Mouse (Mus musculus) embryonic facial prominence, embryonic 14.5 days (tissue): Measurements from ENCODE around the gene Cby3. TPM values are rescaled to one million over a fixed set of nuclear protein-coding genes. Genes with fewer than 3 reads are reported as not detected.

Experiments
- ATAC-seq: fragments of 200-750 bp; cut with Nextera tagmentation; 2 replicates; pipeline ENCODE4 v1.8.0; 2017; ENCODE audit warnings: low read depth, moderate number of reproducible peaks, moderate TSS enrichment
- DNase-seq: peaks from one replicate; pipeline ENCODE4 v3.0.0-alpha.2; 2015; ENCODE audit warnings: low spot score
- H3K27ac ChIP-seq: fragments of 300-500 bp; sonication (generic); replicated peaks from 2 replicates; pipeline ENCODE4 v1.5.1; 2014; ENCODE audit warnings: low read depth, mild to moderate bottlenecking, low read length, moderate library complexity
- H3K27me3 ChIP-seq: fragments of 300-500 bp; sonication (generic); replicated peaks from 2 replicates; pipeline ENCODE4 v1.6.1; 2014; ENCODE audit warnings: low read length; ENCODE audit not compliant: control insufficient read depth, insufficient read depth
- H3K36me3 ChIP-seq: fragments of 300-500 bp; sonication (generic); 2 replicates; pipeline ENCODE4 v1.6.1; 2014; ENCODE audit warnings: low read length, mixed read lengths; ENCODE audit not compliant: control insufficient read depth, insufficient read depth
- H3K4me1 ChIP-seq: fragments of 300-500 bp; sonication (generic); 2 replicates; pipeline ENCODE4 v1.6.1; 2014; ENCODE audit warnings: antibody characterized with exemption, low read length; ENCODE audit not compliant: control insufficient read depth, insufficient read depth
- H3K4me2 ChIP-seq: fragments of 300-500 bp; sonication (generic); 2 replicates; pipeline ENCODE4 v1.6.1; 2014; ENCODE audit warnings: low read depth, mild to moderate bottlenecking, low read length, moderate library complexity, mixed read lengths
- H3K4me3 ChIP-seq: fragments of 300-500 bp; sonication (generic); 2 replicates; pipeline ENCODE4 v1.5.1; 2014; ENCODE audit warnings: low read depth, mild to moderate bottlenecking, low read length
- H3K9ac ChIP-seq: fragments of 300-500 bp; sonication (generic); 2 replicates; pipeline ENCODE4 v1.6.1; 2014; ENCODE audit warnings: low read depth, mild to moderate bottlenecking, low read length, moderate library complexity, mixed read lengths
- H3K9me3 ChIP-seq: fragments of 300-500 bp; sonication (generic); 2 replicates; pipeline ENCODE4 v1.6.1; 2016; ENCODE audit warnings: low read length; ENCODE audit not compliant: control insufficient read depth
- WGBS: fragments of 180-500 bp; shearing (Covaris S2); extraction: QIAGEN DNeasy Blood & Tissue Kit; methylation state at CpG from one replicate; pipeline ENCODE4 v1.1.7; 2014; 5-methylcytosine and 5-hydroxymethylcytosine counted together
- polyA plus RNA-seq: library from polyadenylated mRNA; unstranded; fragments of >200 nt; fragmentation: Nextera tagmentation; extraction: Ambion mirVana; gene quantifications from 2 replicates; pipeline ENCODE4 v1.2.1, GENCODE M21; 2014

Cby3 gene
- polyA plus RNA-seq, 1 experiment from 2014 or later = 0.35 TPM

DNA sequence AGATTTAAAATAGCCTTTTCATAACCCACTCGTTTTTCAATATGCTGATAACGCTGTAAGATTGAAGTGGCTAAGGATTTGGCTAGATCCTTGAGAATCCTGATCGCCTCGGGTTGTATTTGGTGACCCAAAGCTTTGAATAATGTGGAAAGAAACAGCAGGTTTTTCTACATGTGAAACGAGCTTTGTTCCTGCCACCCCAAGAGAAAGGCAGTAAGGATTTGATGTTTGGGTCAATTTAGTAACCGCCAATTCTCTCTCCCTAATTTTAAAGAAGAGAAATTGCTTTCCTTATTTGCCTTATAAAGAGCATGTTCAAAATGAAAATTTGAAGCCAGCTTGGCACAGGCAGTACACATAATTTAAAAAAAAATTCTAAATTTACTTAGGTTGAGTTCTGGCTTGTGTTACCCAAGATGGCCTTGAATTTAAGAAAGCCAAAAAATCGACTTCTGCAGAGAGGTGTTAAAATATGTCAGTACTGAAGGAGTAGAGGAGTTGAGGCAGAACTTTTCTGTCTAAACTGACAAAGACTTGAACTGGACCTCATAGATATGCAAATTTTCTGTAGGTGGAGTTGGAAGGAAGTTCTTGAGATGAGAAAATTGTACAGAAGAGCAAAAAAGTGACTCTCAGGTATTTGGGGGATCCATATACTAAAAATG lies 27.8 kb upstream of the Cby3 start:
- H3K27ac ChIP-seq = peak overlapping the region; percentile 92
- 4% methylated on average over 7 of the region's 7 CpGs for WGBS
- ATAC-seq (no peak), DNase-seq (peak; percentile 6)
- H3K4me2 ChIP-seq = peak overlapping the region; percentile 77
- no peaks in the 10 kb centered on the region for H3K27me3 ChIP-seq
- H3K9ac ChIP-seq = peak overlapping the region; percentile 84
- H3K4me3 ChIP-seq = peak overlapping the region; percentile 96
- H3K36me3 ChIP-seq = no peaks in the 10 kb centered on the region
- no peaks in the 10 kb centered on the region for H3K9me3 ChIP-seq
- H3K4me1 ChIP-seq = peaks cover 21% of the 10 kb centered on the region

DNA sequence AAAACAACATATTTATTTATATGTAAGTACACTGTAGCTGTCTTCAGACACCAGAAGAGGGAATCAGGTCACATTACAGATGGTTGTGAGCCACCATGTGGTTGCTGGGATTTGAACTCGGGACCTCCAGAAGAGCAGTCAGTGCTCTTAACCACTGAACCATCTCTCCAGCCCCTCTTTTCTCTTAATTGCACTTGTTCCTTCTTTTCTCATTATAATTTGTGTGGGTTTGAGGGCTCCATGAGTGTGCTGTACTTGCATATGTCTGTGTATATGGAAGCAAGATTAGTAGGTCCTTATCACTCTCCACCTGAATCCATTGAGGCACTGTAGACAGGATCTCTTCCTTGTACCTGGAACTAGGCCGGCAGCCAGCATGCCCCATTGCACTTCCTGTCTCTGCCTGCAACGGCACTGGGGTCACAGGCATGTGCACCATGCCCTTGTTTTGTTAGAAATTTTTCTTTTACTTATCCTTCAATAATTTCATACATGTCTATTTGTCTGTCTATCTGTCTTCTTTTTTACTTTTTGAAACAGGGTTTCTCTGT lies 26.1 kb upstream of the Cby3 start:
- ATAC-seq = no peak
- peaks cover 21% of the 10 kb centered on the region for H3K4me1 ChIP-seq
- WGBS = 89% methylated on average over 3 of the region's 3 CpGs
- no peaks in the 10 kb centered on the region for H3K9me3 ChIP-seq
- no peak overlapping the region for H3K4me3 ChIP-seq
- H3K9ac ChIP-seq = no peak overlapping the region
- H3K27me3 ChIP-seq = no peaks in the 10 kb centered on the region
- H3K4me2 ChIP-seq = no peak overlapping the region
- no peak overlapping the region for H3K27ac ChIP-seq
- DNase-seq = no peak
- H3K36me3 ChIP-seq = no peaks in the 10 kb centered on the region

DNA sequence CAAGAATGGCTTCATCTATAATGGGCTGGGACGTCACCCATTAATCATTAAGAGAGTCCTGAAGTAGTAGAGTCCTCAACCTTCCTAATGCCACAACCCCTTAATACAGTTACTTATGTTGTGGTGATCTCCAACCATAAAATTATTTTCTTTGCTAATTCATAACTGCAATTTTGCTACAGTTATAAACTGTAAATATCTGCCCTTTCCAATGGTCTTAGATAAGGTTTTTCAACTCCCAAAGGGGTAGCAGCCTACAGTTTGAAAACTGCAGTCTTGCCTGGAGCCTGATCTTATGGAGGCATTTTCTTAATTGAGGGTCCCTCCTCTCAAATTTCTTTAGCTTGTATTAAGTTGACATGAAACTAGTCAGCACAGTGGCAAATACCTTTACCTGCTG lies 24.9 kb upstream of the Cby3 start:
- Histone ChIP-seq H3K4me3 (no peak overlapping the region), H3K9ac (no peak overlapping the region), H3K27me3 (no peaks in the 10 kb centered on the region), H3K27ac (no peak overlapping the region), H3K4me1 (peaks cover 9% of the 10 kb centered on the region), H3K4me2 (no peak overlapping the region), H3K9me3 (no peaks in the 10 kb centered on the region), H3K36me3 (no peaks in the 10 kb centered on the region)
- no peak for DNase-seq
- WGBS = 93% methylated on average over 1 of the region's 1 CpGs
- no peak for ATAC-seq

DNA sequence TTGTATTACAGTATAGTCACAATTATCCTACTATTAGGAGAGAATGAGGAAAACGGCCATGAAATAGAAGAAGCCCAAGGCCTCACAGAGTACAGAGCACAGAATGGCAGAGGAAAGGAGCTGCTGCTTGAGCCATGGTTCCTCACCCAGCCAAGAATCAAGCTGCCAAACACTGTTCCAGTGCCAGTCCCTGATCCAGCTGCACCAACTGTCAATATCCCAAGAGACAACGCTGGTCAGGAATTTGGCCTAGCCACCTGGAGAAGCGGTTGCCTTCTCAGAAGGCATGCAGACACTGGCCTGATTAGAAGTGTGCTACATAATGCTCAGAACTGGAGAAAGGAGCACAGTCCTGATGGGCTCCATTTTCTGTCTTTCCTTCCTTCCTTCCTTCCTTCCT lies 21.1 kb upstream of the Cby3 start:
- Histone ChIP-seq H3K4me2 (no peak overlapping the region), H3K27ac (no peak overlapping the region), H3K9ac (no peak overlapping the region), H3K27me3 (no peaks in the 10 kb centered on the region), H3K4me1 (no peaks in the 10 kb centered on the region), H3K4me3 (no peak overlapping the region), H3K9me3 (no peaks in the 10 kb centered on the region), H3K36me3 (no peaks in the 10 kb centered on the region)
- DNase-seq (no peak), ATAC-seq (no peak)
- WGBS = 82% methylated on average over 3 of the region's 3 CpGs

GRCm38 (mm10) chr11:50336126-50336525 lies 18.1 kb upstream of the Cby3 start:
- no peak overlapping the region for H3K9ac ChIP-seq
- H3K9me3 ChIP-seq = no peaks in the 10 kb centered on the region
- no peaks in the 10 kb centered on the region for H3K36me3 ChIP-seq
- WGBS = 31% methylated on average over 1 of the region's 1 CpGs
- H3K27ac ChIP-seq = no peak overlapping the region
- H3K27me3 ChIP-seq = no peaks in the 10 kb centered on the region
- no peaks in the 10 kb centered on the region for H3K4me1 ChIP-seq
- H3K4me3 ChIP-seq = no peak overlapping the region
- no peak overlapping the region for H3K4me2 ChIP-seq
- ATAC-seq = no peak
- no peak for DNase-seq

DNA sequence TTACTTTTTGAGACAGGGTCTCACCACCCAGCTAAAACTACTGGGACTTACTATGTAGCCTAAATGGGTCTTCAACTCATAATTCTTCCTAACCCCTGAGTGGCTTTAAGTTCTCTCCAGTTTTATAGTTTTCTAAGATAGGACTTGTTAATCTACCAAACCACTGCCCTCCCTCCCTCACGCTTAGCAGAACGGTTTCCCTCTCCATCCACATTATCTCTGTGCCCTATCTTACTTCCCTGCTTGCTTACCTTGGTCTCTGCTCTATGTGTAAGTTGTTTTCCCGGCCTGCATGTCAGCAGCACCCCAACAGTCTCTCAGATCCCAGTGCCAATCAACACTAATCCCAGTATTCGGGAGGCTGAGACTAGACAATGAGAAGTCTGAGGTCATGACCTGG lies 17.4 kb upstream of the Cby3 start:
- H3K27ac ChIP-seq = no peak overlapping the region
- H3K27me3 ChIP-seq = no peaks in the 10 kb centered on the region
- ATAC-seq = no peak
- WGBS = 75% methylated on average over 4 of the region's 4 CpGs
- H3K4me1 ChIP-seq = no peaks in the 10 kb centered on the region
- DNase-seq = no peak
- H3K4me3 ChIP-seq = no peak overlapping the region
- no peaks in the 10 kb centered on the region for H3K36me3 ChIP-seq
- no peaks in the 10 kb centered on the region for H3K9me3 ChIP-seq
- H3K9ac ChIP-seq = no peak overlapping the region
- H3K4me2 ChIP-seq = no peak overlapping the region

- H3K27ac ChIP-seq = no peak overlapping the region
- no peaks in the 10 kb centered on the region for H3K4me1 ChIP-seq
- H3K9ac ChIP-seq = no peak overlapping the region
- no peak for DNase-seq
- H3K36me3 ChIP-seq = no peaks in the 10 kb centered on the region
- ATAC-seq = no peak
- no peaks in the 10 kb centered on the region for H3K9me3 ChIP-seq
- no peak overlapping the region for H3K4me2 ChIP-seq
- no peaks in the 10 kb centered on the region for H3K27me3 ChIP-seq
- WGBS = 80% methylated on average over 4 of the region's 4 CpGs
- no peak overlapping the region for H3K4me3 ChIP-seq
These were observed 8.8 kb upstream of the Cby3 start for GRCm38 (mm10) chr11:50345486-50345885.

GRCm38 (mm10) chr11:50346256-50347032 lies 7.8 kb upstream of the Cby3 start:
- H3K9ac ChIP-seq = no peak overlapping the region
- H3K9me3 ChIP-seq = no peaks in the 10 kb centered on the region
- ATAC-seq (no peak), DNase-seq (no peak)
- H3K4me1 ChIP-seq = no peaks in the 10 kb centered on the region
- H3K36me3 ChIP-seq = no peaks in the 10 kb centered on the region
- H3K4me3 ChIP-seq = no peak overlapping the region
- no peaks in the 10 kb centered on the region for H3K27me3 ChIP-seq
- H3K4me2 ChIP-seq = no peak overlapping the region
- no peak overlapping the region for H3K27ac ChIP-seq
- WGBS = 84% methylated on average over 9 of the region's 9 CpGs
